Mouse (Mus musculus): ENCODE data around the gene Vmn2r34. TPM values are rescaled to one million over a fixed set of nuclear protein-coding genes. Genes with fewer than 3 reads are reported as not detected.
"Not testable (repeated sequence)": the region's sequence is repeated elsewhere in the genome, so short reads cannot be mapped to it uniquely, and the experiment has no call there.

The Vmn2r34 gene
- polyA plus RNA-seq (2015; fragmentation: Nextera tagmentation; extraction: Ambion mirVana): not detected in 2 replicates

DNA sequence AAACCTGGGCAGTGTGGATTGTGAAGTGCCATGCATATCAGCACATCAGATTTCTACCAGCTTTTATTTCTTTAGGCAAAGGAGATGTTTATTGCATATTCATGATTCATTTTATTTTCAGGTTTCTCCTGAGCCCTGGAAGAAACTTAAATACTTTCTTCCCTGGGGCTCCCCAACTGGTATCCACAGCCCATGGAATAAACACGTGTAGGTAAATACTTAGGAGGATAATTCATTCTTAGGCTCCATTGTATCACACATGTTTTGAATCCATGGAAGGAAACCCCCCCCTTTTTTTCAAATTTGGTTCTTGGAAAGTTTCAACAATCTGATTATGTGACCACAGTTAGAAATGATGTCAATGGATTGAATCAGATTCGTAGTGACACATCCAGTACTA lies at the start of gene Vmn2r34:
Gene Vmn2r34 (minus strand): TSS at position 101 of the 400 bp plus-strand sequence.
- H3K4me2 ChIP-seq; ATAC-seq (ENCODE audit: insufficient read depth, low FRiP score, low read depth); H3K4me3 ChIP-seq (replicated peaks); H3K27me3 ChIP-seq (replicated peaks); H3K4me1 ChIP-seq; H3K36me3 ChIP-seq; H3K9ac ChIP-seq; H3K9me3 ChIP-seq; H3K27ac ChIP-seq: not testable (repeated sequence)
- 54% methylated on average over 1 of the region's 2 CpGs for WGBS

DNA sequence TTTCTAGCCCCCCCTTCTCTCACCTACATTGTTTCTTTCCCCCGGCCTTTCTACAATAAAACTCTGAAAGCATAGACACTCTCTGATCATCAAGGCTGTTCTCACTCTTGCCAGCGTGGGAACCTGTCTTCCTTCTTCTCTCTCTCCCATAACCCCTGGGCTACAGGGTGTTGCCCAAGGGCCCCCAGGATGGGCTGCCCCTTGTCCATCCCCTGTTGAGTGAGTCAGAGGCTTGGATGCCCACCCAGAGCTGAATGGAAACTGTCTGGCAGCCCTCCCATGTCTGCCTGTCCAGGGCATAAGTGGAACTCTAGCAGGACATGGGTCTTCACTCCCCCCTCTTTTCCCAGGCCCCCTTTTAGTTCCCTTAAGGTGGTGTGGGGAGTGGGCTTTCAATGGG lies 15.3 kb downstream of the Vmn2r34 start:
- H3K4me2 ChIP-seq; H3K9me3 ChIP-seq; H3K9ac ChIP-seq; H3K27me3 ChIP-seq (replicated peaks); H3K4me1 ChIP-seq; H3K27ac ChIP-seq; H3K4me3 ChIP-seq (replicated peaks); H3K36me3 ChIP-seq; ATAC-seq (ENCODE audit: insufficient read depth, low FRiP score, low read depth): not testable (repeated sequence)
- 78% methylated on average over 2 of the region's 2 CpGs for WGBS

Other genes starting within 250 kb of the Vmn2r34 start
- not detected in 2 replicates for gene Vmn2r32, start 209.5 kb downstream of the Vmn2r34 start, polyA plus RNA-seq (2015; fragmentation: Nextera tagmentation; extraction: Ambion mirVana)
- gene Vmn2r33, start 122.7 kb downstream of the Vmn2r34 start, polyA plus RNA-seq (2015; fragmentation: Nextera tagmentation; extraction: Ambion mirVana): not detected in 2 replicates
- gene Vmn2r35, start 130.4 kb upstream of the Vmn2r34 start, polyA plus RNA-seq (2015; fragmentation: Nextera tagmentation; extraction: Ambion mirVana): not detected in 2 replicates
- gene Vmn2r36, start 213.0 kb upstream of the Vmn2r34 start, polyA plus RNA-seq (2015; fragmentation: Nextera tagmentation; extraction: Ambion mirVana): not detected in 2 replicates